Mouse (Mus musculus): ENCODE measurements at regions not wholly inside any gene's neighbourhood (a gene's known extent, or its start where the extent isn't known, plus 50 kb on each side); places are given as distances from the start of the nearest gene placed in this dataset.

GRCm38 (mm10) chr1:76450539-76451214 lies 904.6 kb downstream of the Slc4a3 start:
- Histone ChIP-seq H3K9ac (ENCODE audit: low read length) (no peak overlapping the region), H3K36me3 (ENCODE audit: control insufficient read depth, insufficient read depth, low read length) (no peaks in the 10 kb centered on the region), H3K27ac (ENCODE audit: low read depth, low read length) (no peak overlapping the region), H3K27me3 (replicated peaks; ENCODE audit: control insufficient read depth, insufficient read depth, low read length) (no peaks in the 10 kb centered on the region), H3K4me1 (ENCODE audit: control insufficient read depth, insufficient read depth, low read length) (no peaks in the 10 kb centered on the region), H3K9me3 (replicated peaks; ENCODE audit: control insufficient read depth, low read length) (no peaks in the 10 kb centered on the region), H3K4me2 (ENCODE audit: low read length) (no peak overlapping the region), H3K4me3 (ENCODE audit: low read depth, low read length) (no peak overlapping the region)
- WGBS: 64% methylated on average over 10 of the region's 10 CpGs
- DNase-seq (ENCODE audit: low spot score): peak; percentile 40
- no peak for ATAC-seq

GRCm38 (mm10) chr1:76453160-76453710 lies 907.2 kb downstream of the Slc4a3 start:
- no peaks in the 10 kb centered on the region for H3K27me3 ChIP-seq (replicated peaks; ENCODE audit: control insufficient read depth, insufficient read depth, low read length)
- no peak overlapping the region for H3K4me2 ChIP-seq (ENCODE audit: low read length)
- DNase-seq (ENCODE audit: low spot score) (no peak), ATAC-seq (no peak)
- H3K4me3 ChIP-seq (ENCODE audit: low read depth, low read length): no peak overlapping the region
- no peaks in the 10 kb centered on the region for H3K36me3 ChIP-seq (ENCODE audit: control insufficient read depth, insufficient read depth, low read length)
- no peak overlapping the region for H3K27ac ChIP-seq (ENCODE audit: low read depth, low read length)
- WGBS: 77% methylated on average over 7 of the region's 7 CpGs
- H3K9me3 ChIP-seq (replicated peaks; ENCODE audit: control insufficient read depth, low read length): no peaks in the 10 kb centered on the region
- no peak overlapping the region for H3K9ac ChIP-seq (ENCODE audit: low read length)
- H3K4me1 ChIP-seq (ENCODE audit: control insufficient read depth, insufficient read depth, low read length): no peaks in the 10 kb centered on the region

- Histone ChIP-seq H3K4me2 (ENCODE audit: low read length) (no peak overlapping the region), H3K27ac (ENCODE audit: low read depth, low read length) (no peak overlapping the region), H3K9me3 (replicated peaks; ENCODE audit: control insufficient read depth, low read length) (no peaks in the 10 kb centered on the region), H3K36me3 (ENCODE audit: control insufficient read depth, insufficient read depth, low read length) (no peaks in the 10 kb centered on the region), H3K4me1 (ENCODE audit: control insufficient read depth, insufficient read depth, low read length) (no peaks in the 10 kb centered on the region), H3K4me3 (ENCODE audit: low read depth, low read length) (no peak overlapping the region), H3K27me3 (replicated peaks; ENCODE audit: control insufficient read depth, insufficient read depth, low read length) (no peaks in the 10 kb centered on the region), H3K9ac (ENCODE audit: low read length) (no peak overlapping the region)
- 72% methylated on average over 2 of the region's 2 CpGs for WGBS
- ATAC-seq: no peak
- DNase-seq (ENCODE audit: low spot score): peak; percentile 47
Measured at GRCm38 (mm10) chr1:76466562-76466961, 920.5 kb downstream of the Slc4a3 start.

- Histone ChIP-seq H3K36me3 (ENCODE audit: control insufficient read depth, insufficient read depth, low read length) (no peaks in the 10 kb centered on the region), H3K4me2 (ENCODE audit: low read length) (no peak overlapping the region), H3K27ac (ENCODE audit: low read depth, low read length) (no peak overlapping the region), H3K4me3 (ENCODE audit: low read depth, low read length) (no peak overlapping the region), H3K9me3 (replicated peaks; ENCODE audit: control insufficient read depth, low read length) (no peaks in the 10 kb centered on the region), H3K9ac (ENCODE audit: low read length) (no peak overlapping the region), H3K27me3 (replicated peaks; ENCODE audit: control insufficient read depth, insufficient read depth, low read length) (no peaks in the 10 kb centered on the region), H3K4me1 (ENCODE audit: control insufficient read depth, insufficient read depth, low read length) (peaks cover 4% of the 10 kb centered on the region)
- ATAC-seq (no peak), DNase-seq (ENCODE audit: low spot score) (no peak)
- 85% methylated on average over 4 of the region's 4 CpGs for WGBS
Measured at GRCm38 (mm10) chr1:76484193-76484592, 938.1 kb downstream of the Slc4a3 start.

- H3K4me1 ChIP-seq (ENCODE audit: control insufficient read depth, insufficient read depth, low read length): peaks cover 23% of the 10 kb centered on the region
- no peaks in the 10 kb centered on the region for H3K27me3 ChIP-seq (replicated peaks; ENCODE audit: control insufficient read depth, insufficient read depth, low read length)
- 94% methylated on average over 4 of the region's 4 CpGs for WGBS
- H3K27ac ChIP-seq (ENCODE audit: low read depth, low read length): no peak overlapping the region
- H3K36me3 ChIP-seq (ENCODE audit: control insufficient read depth, insufficient read depth, low read length): no peaks in the 10 kb centered on the region
- no peak for DNase-seq (ENCODE audit: low spot score)
- no peaks in the 10 kb centered on the region for H3K9me3 ChIP-seq (replicated peaks; ENCODE audit: control insufficient read depth, low read length)
- no peak overlapping the region for H3K9ac ChIP-seq (ENCODE audit: low read length)
- no peak overlapping the region for H3K4me2 ChIP-seq (ENCODE audit: low read length)
- ATAC-seq: no peak
- H3K4me3 ChIP-seq (ENCODE audit: low read depth, low read length): no peak overlapping the region
Measured at GRCm38 (mm10) chr1:76487481-76487880, 941.4 kb downstream of the Slc4a3 start.

- Histone ChIP-seq H3K27me3 (replicated peaks; ENCODE audit: control insufficient read depth, insufficient read depth, low read length) (no peaks in the 10 kb centered on the region), H3K9me3 (replicated peaks; ENCODE audit: control insufficient read depth, low read length) (no peaks in the 10 kb centered on the region), H3K9ac (ENCODE audit: low read length) (no peak overlapping the region), H3K4me1 (ENCODE audit: control insufficient read depth, insufficient read depth, low read length) (peaks cover 23% of the 10 kb centered on the region), H3K27ac (ENCODE audit: low read depth, low read length) (peak overlapping the region; percentile 85), H3K4me3 (ENCODE audit: low read depth, low read length) (no peak overlapping the region), H3K4me2 (ENCODE audit: low read length) (peak overlapping the region; percentile 21), H3K36me3 (ENCODE audit: control insufficient read depth, insufficient read depth, low read length) (no peaks in the 10 kb centered on the region)
- ATAC-seq (peak; percentile 72), DNase-seq (ENCODE audit: low spot score) (peak; percentile 86)
- 6% methylated on average over 12 of the region's 12 CpGs for WGBS
Measured at GRCm38 (mm10) chr1:76489681-76490492, 943.8 kb downstream of the Slc4a3 start.

- H3K4me1 ChIP-seq (ENCODE audit: control insufficient read depth, insufficient read depth, low read length): peaks cover 23% of the 10 kb centered on the region
- no peaks in the 10 kb centered on the region for H3K27me3 ChIP-seq (replicated peaks; ENCODE audit: control insufficient read depth, insufficient read depth, low read length)
- H3K9ac ChIP-seq (ENCODE audit: low read length): no peak overlapping the region
- H3K4me2 ChIP-seq (ENCODE audit: low read length): peak overlapping the region; percentile 37
- H3K36me3 ChIP-seq (ENCODE audit: control insufficient read depth, insufficient read depth, low read length): no peaks in the 10 kb centered on the region
- peak; percentile 97 for DNase-seq (ENCODE audit: low spot score)
- WGBS: 7% methylated on average over 7 of the region's 7 CpGs
- peak; percentile 82 for ATAC-seq
- no peak overlapping the region for H3K4me3 ChIP-seq (ENCODE audit: low read depth, low read length)
- peak overlapping the region; percentile 85 for H3K27ac ChIP-seq (ENCODE audit: low read depth, low read length)
- no peaks in the 10 kb centered on the region for H3K9me3 ChIP-seq (replicated peaks; ENCODE audit: control insufficient read depth, low read length)
Measured at GRCm38 (mm10) chr1:76490719-76491118, 944.7 kb downstream of the Slc4a3 start.

- H3K4me2 ChIP-seq (ENCODE audit: low read length): peak overlapping the region; percentile 37
- no peaks in the 10 kb centered on the region for H3K36me3 ChIP-seq (ENCODE audit: control insufficient read depth, insufficient read depth, low read length)
- no peaks in the 10 kb centered on the region for H3K27me3 ChIP-seq (replicated peaks; ENCODE audit: control insufficient read depth, insufficient read depth, low read length)
- H3K4me1 ChIP-seq (ENCODE audit: control insufficient read depth, insufficient read depth, low read length): peaks cover 23% of the 10 kb centered on the region
- peak; percentile 77 for ATAC-seq
- no peak overlapping the region for H3K4me3 ChIP-seq (ENCODE audit: low read depth, low read length)
- 5% methylated on average over 4 of the region's 4 CpGs for WGBS
- no peak overlapping the region for H3K9ac ChIP-seq (ENCODE audit: low read length)
- DNase-seq (ENCODE audit: low spot score): peak; percentile 89
- no peaks in the 10 kb centered on the region for H3K9me3 ChIP-seq (replicated peaks; ENCODE audit: control insufficient read depth, low read length)
- peak overlapping the region; percentile 85 for H3K27ac ChIP-seq (ENCODE audit: low read depth, low read length)
Measured at GRCm38 (mm10) chr1:76491187-76491586, 945.1 kb downstream of the Slc4a3 start.

- Histone ChIP-seq H3K9ac (ENCODE audit: low read length) (no peak overlapping the region), H3K4me2 (ENCODE audit: low read length) (no peak overlapping the region), H3K9me3 (replicated peaks; ENCODE audit: control insufficient read depth, low read length) (no peaks in the 10 kb centered on the region), H3K4me3 (ENCODE audit: low read depth, low read length) (no peak overlapping the region), H3K4me1 (ENCODE audit: control insufficient read depth, insufficient read depth, low read length) (no peaks in the 10 kb centered on the region), H3K27me3 (replicated peaks; ENCODE audit: control insufficient read depth, insufficient read depth, low read length) (no peaks in the 10 kb centered on the region), H3K36me3 (ENCODE audit: control insufficient read depth, insufficient read depth, low read length) (no peaks in the 10 kb centered on the region), H3K27ac (ENCODE audit: low read depth, low read length) (no peak overlapping the region)
- no peak for ATAC-seq
- DNase-seq (ENCODE audit: low spot score): no peak
Measured at GRCm38 (mm10) chr1:76505150-76505549, 959.1 kb downstream of the Slc4a3 start.
